Mouse (Mus musculus): ENCODE measurements at regions not wholly inside any gene's neighbourhood (a gene's known extent, or its start where the extent isn't known, plus 50 kb on each side); places are given as distances from the start of the nearest gene placed in this dataset.

DNA sequence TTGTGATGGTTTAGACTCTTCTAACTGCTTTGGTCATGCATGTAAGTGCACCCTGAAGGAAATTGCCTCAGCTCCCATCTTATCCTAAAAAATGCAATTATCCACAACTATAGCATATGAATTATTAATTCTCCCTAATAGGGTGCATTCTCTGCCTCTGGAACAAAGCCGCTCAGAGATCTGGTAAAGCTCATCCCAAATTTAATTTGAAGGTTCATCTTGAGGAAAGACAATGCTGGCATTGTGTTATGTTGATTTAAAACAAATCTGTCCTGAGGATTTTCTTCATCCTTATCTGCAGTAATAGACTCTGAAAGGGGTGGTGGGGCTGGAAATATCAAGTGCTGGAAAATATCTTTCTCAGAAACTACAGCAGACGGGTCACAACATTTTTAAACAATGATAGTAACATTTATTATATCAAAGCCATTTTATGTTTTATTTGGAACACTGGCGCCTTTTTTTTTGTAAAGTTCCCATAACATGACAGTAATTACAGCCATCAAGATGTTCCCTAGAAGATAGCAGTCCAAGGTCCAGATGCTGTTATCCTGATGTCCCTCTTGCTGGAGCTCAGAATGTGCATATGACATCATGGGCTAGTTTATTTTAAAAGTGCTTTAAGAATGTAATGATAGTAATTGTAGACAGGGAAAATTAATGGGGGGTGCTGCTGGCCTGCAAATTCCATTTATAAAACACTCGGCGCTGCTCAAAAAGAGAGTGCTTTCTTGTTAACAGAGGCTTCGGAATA lies 148.5 kb downstream of the Hlx start:
- TF ChIP-seq CTCF (IDR thresholded peaks at IDR 0.05; ENCODE audit: borderline replicate concordance, extremely low read depth, insufficient read depth, insufficient read length) (no peak), POLR2A (IDR thresholded peaks at IDR 0.05; ENCODE audit: borderline replicate concordance, extremely low read depth, insufficient read depth, insufficient read length, poor library complexity, severe bottlenecking) (no peak)

Data from brain, embryonic 14.5 days (tissue).